Mouse (Mus musculus): Measurements from ENCODE around the gene Gm12845. TPM values are rescaled to one million over a fixed set of nuclear protein-coding genes. Genes with fewer than 3 reads are reported as not detected.

Gene Gm12845
- polyA plus RNA-seq (2015; fragmentation: Nextera tagmentation; extraction: Ambion mirVana) = not detected in 2 replicates

DNA sequence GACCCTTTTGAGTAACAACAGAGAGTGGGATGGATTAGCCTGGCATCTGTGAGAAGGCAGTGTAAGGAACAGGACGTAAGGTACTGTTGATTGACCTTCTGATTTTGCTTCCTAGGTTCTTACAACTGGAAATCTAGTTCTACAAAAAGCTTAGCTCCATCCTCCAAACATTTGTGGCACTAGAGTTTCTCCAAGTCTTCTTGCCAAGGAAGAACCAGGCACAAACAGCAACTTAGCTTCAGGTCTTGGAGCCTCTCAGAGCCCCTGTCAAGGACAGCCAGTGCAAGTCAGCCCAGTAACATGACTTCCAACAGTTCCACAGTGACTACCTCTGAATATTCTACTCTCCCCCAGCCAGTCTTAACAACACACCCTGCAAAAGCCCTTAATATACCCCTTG lies at the start of gene Gm12845:
TSS of gene Gm12845 (plus strand) at position 301 of the 400 bp plus-strand sequence.
- Histone ChIP-seq H3K4me2 (replicated peaks; ENCODE audit: low read depth) (no peak within 1 kb of the TSS), H3K9ac (ENCODE audit: low read depth, low read length) (no peak within 1 kb of the TSS), H3K4me1 (replicated peaks; ENCODE audit: control insufficient read depth, insufficient read depth, low read length) (no peaks in the 10 kb centered on the region), H3K36me3 (ENCODE audit: control insufficient read depth, insufficient read depth) (no peaks in the 10 kb centered on the region), H3K4me3 (ENCODE audit: low read depth, low read length) (no peak within 1 kb of the TSS), H3K27ac (ENCODE audit: low read depth, low read length) (no peak within 1 kb of the TSS), H3K9me3 (ENCODE audit: control insufficient read depth) (no peaks in the 10 kb centered on the region), H3K27me3 (replicated peaks; ENCODE audit: control insufficient read depth, insufficient read depth, low read length) (no peaks in the 10 kb centered on the region)
- ATAC-seq = no peak
- no peak for TF ChIP-seq CTCF (IDR thresholded peaks at IDR 0.05; ENCODE audit: low read depth)
- WGBS = 90% methylated on average over 1 of the region's 1 CpGs

DNA sequence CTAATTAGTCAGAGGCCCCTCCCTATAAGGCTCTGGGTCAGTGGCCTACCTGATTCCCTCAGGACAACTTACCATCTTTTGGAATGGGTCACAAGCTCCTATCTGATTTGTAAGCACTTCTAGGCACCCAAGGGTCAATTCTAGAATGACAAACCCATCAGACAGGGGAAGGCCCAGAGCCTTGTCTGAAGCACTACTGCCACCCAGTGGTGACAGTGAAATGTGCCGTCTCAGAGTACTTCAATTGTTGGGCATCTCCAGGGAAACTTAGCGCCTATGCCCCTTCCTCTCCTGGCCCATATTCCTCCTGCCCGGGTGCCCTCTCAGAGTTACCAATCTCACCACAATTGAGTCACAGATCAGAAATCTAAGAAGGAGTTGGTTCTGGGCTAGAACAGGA lies 47.3 kb upstream of the Gm12845 start:
- H3K4me1 ChIP-seq (replicated peaks; ENCODE audit: control insufficient read depth, insufficient read depth, low read length) = no peaks in the 10 kb centered on the region
- 9% methylated on average over 3 of the region's 3 CpGs for WGBS
- TF ChIP-seq CTCF (IDR thresholded peaks at IDR 0.05; ENCODE audit: low read depth) = peak; percentile 95
- H3K27ac ChIP-seq (ENCODE audit: low read depth, low read length) = no peak overlapping the region
- H3K27me3 ChIP-seq (replicated peaks; ENCODE audit: control insufficient read depth, insufficient read depth, low read length) = no peaks in the 10 kb centered on the region
- peaks cover 72% of the 10 kb centered on the region for H3K36me3 ChIP-seq (ENCODE audit: control insufficient read depth, insufficient read depth)
- no peak overlapping the region for H3K9ac ChIP-seq (ENCODE audit: low read depth, low read length)
- no peak; the same call in 1 of the 2 replicates for ATAC-seq
- no peaks in the 10 kb centered on the region for H3K9me3 ChIP-seq (ENCODE audit: control insufficient read depth)
- H3K4me2 ChIP-seq (replicated peaks; ENCODE audit: low read depth) = no peak overlapping the region
- no peak overlapping the region for H3K4me3 ChIP-seq (ENCODE audit: low read depth, low read length)

DNA sequence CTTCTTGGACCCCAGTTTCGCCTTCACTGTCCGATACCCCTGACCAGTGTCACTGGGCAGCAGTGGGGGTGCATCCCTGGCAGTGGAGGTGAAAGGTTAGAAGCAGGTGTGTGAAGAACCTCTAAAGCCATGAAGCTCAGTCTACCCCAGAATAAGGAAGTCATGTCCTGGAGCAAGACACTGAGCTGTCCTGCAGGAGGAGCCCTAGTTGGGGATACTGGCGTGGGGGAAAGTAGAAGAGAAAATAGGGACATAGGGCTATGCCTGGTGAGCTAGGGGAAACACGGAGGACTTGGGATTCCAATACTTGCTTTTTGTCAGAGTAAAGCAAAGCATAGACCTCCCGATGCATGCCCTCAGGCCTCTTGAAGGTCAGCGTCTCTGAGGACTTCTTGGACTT lies 43.2 kb upstream of the Gm12845 start:
- Histone ChIP-seq H3K4me2 (replicated peaks; ENCODE audit: low read depth) (peak overlapping the region; percentile 91), H3K36me3 (ENCODE audit: control insufficient read depth, insufficient read depth) (peaks cover 36% of the 10 kb centered on the region), H3K27me3 (replicated peaks; ENCODE audit: control insufficient read depth, insufficient read depth, low read length) (no peaks in the 10 kb centered on the region), H3K4me1 (replicated peaks; ENCODE audit: control insufficient read depth, insufficient read depth, low read length) (no peaks in the 10 kb centered on the region), H3K9ac (ENCODE audit: low read depth, low read length) (peak overlapping the region; percentile 51; the same call in 1 of the 2 replicates), H3K4me3 (ENCODE audit: low read depth, low read length) (peak overlapping the region; percentile 71), H3K9me3 (ENCODE audit: control insufficient read depth) (no peaks in the 10 kb centered on the region), H3K27ac (ENCODE audit: low read depth, low read length) (no peak overlapping the region)
- peak; percentile 63 for TF ChIP-seq CTCF (IDR thresholded peaks at IDR 0.05; ENCODE audit: low read depth)
- no peak for ATAC-seq
- WGBS = 62% methylated on average over 6 of the region's 6 CpGs

DNA sequence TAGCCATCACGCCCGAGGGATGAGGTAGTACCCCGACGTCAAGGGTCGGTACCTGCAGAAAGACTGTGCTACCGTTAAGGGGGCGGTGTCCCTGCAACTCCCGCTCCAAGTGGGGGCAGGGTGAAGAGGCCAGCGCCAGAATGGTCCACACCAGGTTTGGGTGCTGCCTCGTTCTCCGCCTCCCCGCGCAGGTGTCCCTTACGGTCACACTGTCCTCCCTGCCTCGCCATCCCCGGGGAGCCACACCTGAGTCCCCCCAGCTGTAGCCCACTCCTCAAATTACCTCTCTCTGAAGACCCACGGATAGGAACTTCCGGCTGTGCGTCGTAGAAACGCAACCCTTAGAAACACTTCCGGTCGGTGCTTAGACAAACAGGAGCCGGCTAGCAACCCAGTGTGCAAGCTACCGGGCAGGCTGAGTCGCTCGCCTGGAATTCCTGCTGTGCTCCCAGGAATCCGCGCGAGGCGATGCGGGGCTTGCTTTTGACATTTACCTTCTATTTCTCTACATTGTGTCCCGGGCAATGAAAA lies 42.2 kb upstream of the Gm12845 start, which contains the start of gene Dmap1:
TSS of gene Dmap1 (minus strand) at position 343 of the 531 bp plus-strand sequence.
- peak within 1 kb of the TSS; percentile 51 for H3K9ac ChIP-seq (ENCODE audit: low read depth, low read length)
- no peaks in the 10 kb centered on the region for H3K9me3 ChIP-seq (ENCODE audit: control insufficient read depth)
- H3K36me3 ChIP-seq (ENCODE audit: control insufficient read depth, insufficient read depth) = peaks cover 27% of the 10 kb centered on the region
- H3K27ac ChIP-seq (ENCODE audit: low read depth, low read length) = no peak within 1 kb of the TSS
- H3K4me2 ChIP-seq (replicated peaks; ENCODE audit: low read depth) = peak within 1 kb of the TSS; percentile 91
- under 1% methylated on average over 33 of the region's 33 CpGs for WGBS
- peak; percentile 84 for ATAC-seq
- 0 out of 2 replicates have a peak, but pooled peaks have one; percentile 8 for TF ChIP-seq CTCF (IDR thresholded peaks at IDR 0.05; ENCODE audit: low read depth)
- peak within 1 kb of the TSS; percentile 71 for H3K4me3 ChIP-seq (ENCODE audit: low read depth, low read length)
- H3K4me1 ChIP-seq (replicated peaks; ENCODE audit: control insufficient read depth, insufficient read depth, low read length) = no peaks in the 10 kb centered on the region
- H3K27me3 ChIP-seq (replicated peaks; ENCODE audit: control insufficient read depth, insufficient read depth, low read length) = no peaks in the 10 kb centered on the region

DNA sequence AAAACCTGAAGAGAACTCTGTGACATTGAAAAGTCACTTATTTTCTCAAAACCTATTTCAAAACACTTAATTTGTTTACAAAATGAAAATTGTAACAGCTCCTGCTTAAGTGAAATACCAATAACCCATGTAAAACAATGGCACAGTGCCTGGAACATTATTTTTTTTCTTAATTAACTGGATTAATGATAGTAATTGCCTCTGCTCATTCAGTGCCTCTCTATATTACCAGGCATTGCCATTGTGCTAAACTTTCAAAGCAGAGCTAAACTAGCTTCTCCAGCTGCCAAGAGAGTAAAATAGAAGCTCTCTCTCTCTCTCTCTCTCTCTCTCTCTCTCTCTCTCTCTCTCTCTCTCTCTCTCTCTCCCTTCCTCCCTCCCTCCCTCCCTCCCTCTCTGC lies 41.7 kb upstream of the Gm12845 start:
- H3K9ac ChIP-seq (ENCODE audit: low read depth, low read length) = peak overlapping the region; percentile 51; the same call in 1 of the 2 replicates
- peak overlapping the region; percentile 91 for H3K4me2 ChIP-seq (replicated peaks; ENCODE audit: low read depth)
- H3K36me3 ChIP-seq (ENCODE audit: control insufficient read depth, insufficient read depth) = peaks cover 24% of the 10 kb centered on the region
- H3K27ac ChIP-seq (ENCODE audit: low read depth, low read length) = no peak overlapping the region
- H3K4me1 ChIP-seq (replicated peaks; ENCODE audit: control insufficient read depth, insufficient read depth, low read length) = no peaks in the 10 kb centered on the region
- H3K9me3 ChIP-seq (ENCODE audit: control insufficient read depth) = no peaks in the 10 kb centered on the region
- peak overlapping the region; percentile 71 for H3K4me3 ChIP-seq (ENCODE audit: low read depth, low read length)
- TF ChIP-seq CTCF (IDR thresholded peaks at IDR 0.05; ENCODE audit: low read depth) = no peak
- H3K27me3 ChIP-seq (replicated peaks; ENCODE audit: control insufficient read depth, insufficient read depth, low read length) = no peaks in the 10 kb centered on the region
- ATAC-seq = no peak

DNA sequence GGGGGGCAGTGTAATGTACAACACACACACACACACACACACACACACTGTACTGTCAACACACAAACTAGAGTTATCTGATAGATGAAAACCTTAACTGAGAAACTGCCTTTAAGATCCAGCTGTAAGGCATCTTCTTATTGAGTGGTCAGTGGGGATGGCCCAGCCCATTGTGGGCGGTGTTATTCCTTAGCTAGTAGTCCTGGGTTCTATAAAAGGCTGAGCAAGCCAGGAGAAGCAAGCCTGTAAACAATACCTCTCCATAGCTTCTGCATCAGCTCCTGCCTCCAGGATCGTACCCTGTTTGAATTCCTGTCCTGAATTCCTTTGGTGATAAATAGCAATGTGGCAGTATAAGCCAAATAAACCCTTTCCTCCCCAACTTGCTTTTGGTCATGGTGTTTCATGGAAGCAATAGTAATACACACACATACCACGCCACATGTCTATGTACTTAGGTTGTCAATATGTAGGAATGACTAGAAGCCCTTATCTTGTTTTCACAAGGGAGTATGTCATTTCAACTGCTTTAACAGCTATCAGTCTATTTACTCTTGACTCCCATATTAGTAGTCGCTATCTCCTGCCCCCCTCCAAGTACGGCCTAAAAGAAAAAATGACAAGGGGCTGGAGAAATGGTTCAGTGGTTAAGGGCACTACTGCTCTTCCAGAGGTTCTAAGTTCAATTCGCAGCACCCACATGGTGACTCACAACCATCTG lies 41.0 kb upstream of the Gm12845 start:
- Histone ChIP-seq H3K4me3 (ENCODE audit: low read depth, low read length) (no peak overlapping the region), H3K27ac (ENCODE audit: low read depth, low read length) (no peak overlapping the region), H3K9ac (ENCODE audit: low read depth, low read length) (no peak overlapping the region), H3K4me2 (replicated peaks; ENCODE audit: low read depth) (0 out of 2 replicates have a peak overlapping the region, but pooled peaks have one; percentile 91), H3K4me1 (replicated peaks; ENCODE audit: control insufficient read depth, insufficient read depth, low read length) (no peaks in the 10 kb centered on the region), H3K9me3 (ENCODE audit: control insufficient read depth) (no peaks in the 10 kb centered on the region), H3K27me3 (replicated peaks; ENCODE audit: control insufficient read depth, insufficient read depth, low read length) (no peaks in the 10 kb centered on the region), H3K36me3 (ENCODE audit: control insufficient read depth, insufficient read depth) (peaks cover 19% of the 10 kb centered on the region)
- WGBS = 45% methylated on average over 6 of the region's 6 CpGs
- no peak for ATAC-seq
- no peak for TF ChIP-seq CTCF (IDR thresholded peaks at IDR 0.05; ENCODE audit: low read depth)

Data from intestine, postnatal 0 days (tissue).